Mouse (Mus musculus) left cerebral cortex, adult 9 months (tissue): ENCODE results near the gene Rpl19.
A peak's percentile ranks its signal among the peaks of the same experiment; 100 is the strongest.

Experiments
- DNase-seq, 2 experiments: peaks; one replicate each; pipeline ENCODE4 v3.0.0; 2022; ENCODE audit warnings: low spot score in 2 of 2

The Rpl19 gene

GRCm38 (mm10) chr11:98022253-98022554 lies 4.3 kb upstream of the Rpl19 start:
- no peak for DNase-seq

GRCm38 (mm10) chr11:98022555-98023371 lies 3.7 kb upstream of the Rpl19 start, which contains the start of gene Cacnb1:
Gene Cacnb1, minus strand, starts transcription at chr11:98023034.
- no peak for DNase-seq

DNA sequence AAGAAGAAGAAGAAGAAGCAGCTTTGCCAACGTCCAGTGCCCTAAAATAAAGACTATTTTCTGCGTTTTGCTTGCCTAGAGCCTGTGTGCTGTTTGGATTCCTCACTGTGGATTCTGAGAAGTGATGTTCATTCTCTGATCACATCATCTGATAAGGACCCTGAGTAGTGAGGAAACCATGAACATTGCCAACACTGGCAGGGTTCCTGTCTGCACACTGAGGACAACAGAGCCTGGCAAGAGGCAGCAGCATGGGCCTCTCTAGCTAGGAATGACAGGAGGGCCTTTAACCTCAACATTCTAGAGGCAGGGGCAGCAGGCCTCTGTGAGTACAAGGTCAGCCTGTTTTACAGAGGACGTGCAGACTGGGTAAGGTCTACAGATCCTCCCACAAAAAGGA lies 2.0 kb upstream of the Rpl19 start:
- DNase-seq: no peak

DNA sequence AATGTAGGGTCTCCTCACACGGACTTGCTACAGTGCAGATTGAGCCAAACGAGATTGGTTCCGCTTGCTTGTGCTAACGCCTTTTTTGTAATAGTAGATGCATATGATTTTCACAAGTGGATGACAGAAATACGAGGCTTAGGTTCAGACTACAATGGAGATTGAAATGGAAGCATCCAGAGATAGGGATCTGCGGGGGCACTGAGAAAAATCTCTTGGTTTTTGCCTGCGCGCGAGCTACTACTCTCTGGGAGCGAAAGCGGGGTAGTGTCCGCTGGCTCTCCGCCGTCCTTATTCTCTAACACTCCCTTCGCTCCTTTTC lies 301 bp upstream of the Rpl19 start:
- DNase-seq: no peak

GRCm38 (mm10) chr11:98027297-98027688 lies 783 bp downstream of the Rpl19 start:
- no peak for DNase-seq

GRCm38 (mm10) chr11:98027785-98028184 lies 1.3 kb downstream of the Rpl19 start:
- DNase-seq: no peak

GRCm38 (mm10) chr11:98030701-98031442 lies 4.4 kb downstream of the Rpl19 start:
- no peak for DNase-seq

DNA sequence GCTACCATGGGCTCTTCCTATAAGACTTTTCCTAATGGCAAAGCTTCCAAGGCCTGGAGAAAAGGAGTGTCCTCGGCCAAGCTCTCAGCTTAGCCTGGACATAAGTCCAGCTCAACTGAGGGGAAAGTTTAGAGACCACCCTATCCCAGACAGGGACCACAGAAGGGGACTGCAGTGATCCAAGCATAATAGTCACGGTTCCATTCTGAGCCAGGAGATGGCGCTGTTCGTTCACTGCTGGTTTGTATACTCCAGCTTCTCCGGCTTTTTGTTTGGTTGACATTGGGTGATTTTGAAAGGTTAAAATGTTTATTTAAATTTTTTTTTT lies 4.9 kb downstream of the Rpl19 start:
- peak in 1 of 2 experiments; percentile 83 for DNase-seq

DNA sequence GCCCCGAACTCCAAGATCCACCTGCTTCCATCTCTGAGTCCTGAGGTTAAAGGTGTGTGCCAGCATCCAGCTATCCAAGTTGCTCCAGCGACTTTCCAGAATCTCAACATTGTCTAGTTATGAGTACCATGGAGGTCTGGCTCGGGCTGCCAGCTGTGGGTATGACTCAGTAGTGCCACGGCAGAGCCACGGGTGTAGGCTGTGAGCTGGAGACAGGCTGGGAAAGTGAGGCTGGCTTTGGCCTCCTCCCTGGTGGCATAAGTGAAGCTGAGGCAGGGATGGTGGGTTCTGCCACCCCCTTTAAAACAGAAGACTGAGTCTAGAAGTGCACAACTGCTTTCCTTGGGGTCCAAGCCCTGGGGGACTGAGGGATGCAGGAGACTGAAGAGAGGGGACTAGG lies 7.6 kb downstream of the Rpl19 start:
- DNase-seq: no peak

- no peak for DNase-seq
Observed at GRCm38 (mm10) chr11:98034840-98035239, 8.3 kb downstream of the Rpl19 start.

- DNase-seq: no peak
Observed at GRCm38 (mm10) chr11:98035977-98036377, 9.5 kb downstream of the Rpl19 start.

DNA sequence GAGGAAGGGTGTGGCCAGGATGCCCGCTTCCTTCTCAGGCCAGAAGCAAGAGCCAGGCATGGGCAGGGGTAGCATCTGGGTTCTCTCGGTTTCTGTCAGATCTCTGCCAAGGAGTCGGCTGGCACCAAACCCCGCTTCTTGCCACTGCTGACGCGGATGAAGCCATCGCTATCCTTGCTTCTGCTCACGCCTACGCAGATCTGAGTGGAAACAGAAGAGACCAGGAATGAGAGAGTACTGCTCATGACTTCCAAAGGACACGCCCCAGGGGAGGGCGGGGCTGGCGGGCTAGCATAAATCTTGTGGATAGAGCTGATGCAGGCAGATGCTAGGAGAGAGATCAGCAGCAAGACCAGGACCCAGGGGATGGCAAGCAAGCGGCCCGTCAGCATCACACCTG lies 11.4 kb downstream of the Rpl19 start:
- peak in 1 of 2 experiments; percentile 86 for DNase-seq

GRCm38 (mm10) chr11:98040975-98041374 lies 14.5 kb downstream of the Rpl19 start:
- DNase-seq: no peak

- DNase-seq: no peak
Observed at GRCm38 (mm10) chr11:98042741-98043140, 16.2 kb downstream of the Rpl19 start.

GRCm38 (mm10) chr11:98044074-98044473 lies 17.6 kb downstream of the Rpl19 start:
- no peak for DNase-seq

DNA sequence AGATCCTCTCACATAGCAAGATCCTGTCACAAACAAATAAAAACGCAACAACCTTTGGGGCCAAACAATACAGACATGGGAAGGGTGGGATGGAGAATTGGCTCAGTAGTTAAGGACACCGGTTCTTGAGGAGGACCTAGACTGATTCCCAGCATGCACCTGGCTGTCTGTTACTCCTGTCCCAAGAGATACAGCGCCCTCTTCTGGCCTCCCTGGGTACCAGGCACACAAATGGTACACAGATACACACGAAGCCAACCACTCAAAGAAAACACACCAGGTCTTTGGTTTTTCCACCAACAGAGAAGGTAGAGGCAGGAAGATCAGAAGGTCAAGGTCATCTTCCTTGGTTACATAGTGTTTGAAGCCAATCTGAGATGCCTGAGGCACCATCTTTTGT lies 19.1 kb downstream of the Rpl19 start:
- no peak for DNase-seq

- no peak for DNase-seq
Observed at GRCm38 (mm10) chr11:98046466-98046865, 20.0 kb downstream of the Rpl19 start.

DNA sequence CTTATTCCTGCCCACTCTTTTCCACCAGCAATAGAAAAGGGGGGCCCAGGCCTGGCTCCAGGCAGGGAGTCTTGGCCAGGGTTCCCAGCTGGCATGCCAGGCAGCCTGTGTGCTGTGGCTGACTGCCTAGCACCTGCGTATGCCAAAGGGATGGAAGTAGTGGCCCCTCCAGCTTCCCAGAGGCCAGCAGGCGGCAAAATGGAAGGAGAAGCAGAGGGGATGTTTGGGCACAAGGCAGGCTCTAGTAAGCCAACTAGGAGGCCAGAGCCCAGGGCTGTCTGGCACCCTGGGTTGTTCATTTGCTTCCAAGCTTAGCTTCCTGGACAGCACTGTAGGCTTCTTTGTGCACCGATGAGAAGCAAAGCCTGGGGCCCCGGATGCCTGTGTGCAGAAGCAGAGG lies 21.2 kb downstream of the Rpl19 start:
- DNase-seq: peak in 1 of 2 experiments; percentile 49

GRCm38 (mm10) chr11:98049672-98050519 lies 23.4 kb downstream of the Rpl19 start:
- DNase-seq: peak in 1 of 2 experiments; percentile 38

DNA sequence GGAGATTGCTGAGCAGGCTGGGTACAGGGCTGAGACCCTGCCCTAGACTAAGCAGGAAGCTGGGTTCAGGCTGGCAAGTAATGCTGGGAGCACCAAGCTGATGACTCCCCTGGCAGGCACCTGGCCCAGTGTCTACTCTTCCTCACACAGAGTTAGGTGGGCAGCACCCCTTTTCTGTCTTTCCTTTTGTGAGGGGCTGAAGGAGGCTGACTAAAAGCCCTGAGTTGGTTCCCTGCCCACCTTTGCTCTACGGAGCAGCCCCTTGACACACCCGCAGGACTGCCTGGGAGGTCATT lies 24.0 kb downstream of the Rpl19 start:
- no peak for DNase-seq

DNA sequence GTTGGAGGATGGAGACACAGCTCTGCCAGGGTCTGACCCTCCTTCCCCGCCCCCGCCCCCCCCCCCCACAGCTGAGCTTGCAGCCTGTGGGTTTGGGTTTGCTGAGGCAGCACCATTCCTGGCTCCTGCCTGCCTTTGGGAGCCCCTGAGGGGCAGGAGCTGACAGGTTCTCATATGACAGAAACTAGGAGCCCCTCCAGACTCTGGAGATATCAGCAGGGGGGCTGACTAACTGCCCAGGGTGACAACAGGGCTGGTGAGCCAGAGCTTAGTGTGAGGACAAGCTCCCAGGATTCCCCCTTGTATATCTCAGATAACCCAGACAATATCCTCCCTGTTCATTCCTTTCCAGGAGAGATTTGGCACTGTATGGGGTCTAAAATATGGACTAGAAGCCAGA lies 24.4 kb downstream of the Rpl19 start:
- no peak for DNase-seq

GRCm38 (mm10) chr11:98051611-98052128 lies 25.2 kb downstream of the Rpl19 start:
- DNase-seq: no peak
